Mouse (Mus musculus) left cerebral cortex, postnatal 14 days (tissue): ENCODE results near the gene Gm17949. TPM values are rescaled to one million over a fixed set of nuclear protein-coding genes. Genes with fewer than 3 reads are reported as not detected.

Experiments
- total RNA-seq, 2 experiments: library from RNA; stranded (reverse); gene quantifications; 2 replicates each; pipeline ENCODE4 v1.2.3; 2021

The Gm17949 gene
- total RNA-seq, 2 experiments from 2014 or later: 0.30 TPM; not detected in 1

Other genes with a start within 250 kb of the Gm17949 start
- gene Dus3l, start 246.7 kb upstream of the Gm17949 start, total RNA-seq: 10 to 100 TPM; 66.2 to 75.0 TPM
- under 1 TPM; 0.51 to 0.94 TPM for gene Prr22, start 241.2 kb upstream of the Gm17949 start, total RNA-seq
- 1 to 10 TPM; 2.1 to 2.4 TPM for gene Rfx2, start 180.5 kb upstream of the Gm17949 start, total RNA-seq
- gene Acsbg2, start 137.0 kb upstream of the Gm17949 start, total RNA-seq: not detected
- gene 1700061G19Rik, start 136.0 kb upstream of the Gm17949 start, total RNA-seq: under 1 TPM in 1 of 2 experiments, not detected in 1; 0.18 TPM
- gene Mllt1, start 76.1 kb upstream of the Gm17949 start, total RNA-seq: 10 to 100 TPM; 66.8 to 67.9 TPM
- gene Acer1, start 29.3 kb upstream of the Gm17949 start, total RNA-seq: not detected
- 10 to 100 TPM; 49.6 to 58.2 TPM for gene Clpp, start 21.2 kb upstream of the Gm17949 start, total RNA-seq
- 10 to 100 TPM; 19.9 to 26.0 TPM for gene Alkbh7, start 14.1 kb upstream of the Gm17949 start, total RNA-seq
- gene Pspn, start 11.5 kb upstream of the Gm17949 start, total RNA-seq: not detected
- gene Gtf2f1, start 181 bp upstream of the Gm17949 start, total RNA-seq: 10 to 100 TPM; 54.9 to 58.4 TPM
- gene Khsrp, start 20.1 kb downstream of the Gm17949 start, total RNA-seq: 100 to 1,000 TPM; 116 to 117 TPM
- gene Slc25a41, start 30.2 kb downstream of the Gm17949 start, total RNA-seq: not detected
- gene Crb3, start 47.6 kb downstream of the Gm17949 start, total RNA-seq: 1 to 10 TPM in 1 of 2 experiments, not detected in 1; 1.6 TPM
- gene Slc25a23, start 48.4 kb downstream of the Gm17949 start, total RNA-seq: 100 to 1,000 TPM; 361 to 364 TPM
- gene Dennd1c, start 67.0 kb downstream of the Gm17949 start, total RNA-seq: 1 to 10 TPM; 1.8 to 1.9 TPM
- gene Tubb4a, start 76.3 kb downstream of the Gm17949 start, total RNA-seq: 100 to 1,000 TPM; 671 to 695 TPM
- under 1 TPM; 0.26 to 0.42 TPM for gene Tnfsf9, start 93.9 kb downstream of the Gm17949 start, total RNA-seq
- gene Cd70, start 138.3 kb downstream of the Gm17949 start, total RNA-seq: not detected
- gene Tnfsf14, start 182.7 kb downstream of the Gm17949 start, total RNA-seq: not detected
- gene C3, start 216.7 kb downstream of the Gm17949 start, total RNA-seq: under 1 TPM; 0.46 to 0.53 TPM
- 10 to 100 TPM; 18.1 to 19.3 TPM for gene Gpr108, start 237.0 kb downstream of the Gm17949 start, total RNA-seq
- 1 to 10 TPM; 8.1 to 9.2 TPM for gene Trip10, start 238.0 kb downstream of the Gm17949 start, total RNA-seq